ENCODE assay signal across 8 mouse cellular contexts in the genomic region with DNA sequence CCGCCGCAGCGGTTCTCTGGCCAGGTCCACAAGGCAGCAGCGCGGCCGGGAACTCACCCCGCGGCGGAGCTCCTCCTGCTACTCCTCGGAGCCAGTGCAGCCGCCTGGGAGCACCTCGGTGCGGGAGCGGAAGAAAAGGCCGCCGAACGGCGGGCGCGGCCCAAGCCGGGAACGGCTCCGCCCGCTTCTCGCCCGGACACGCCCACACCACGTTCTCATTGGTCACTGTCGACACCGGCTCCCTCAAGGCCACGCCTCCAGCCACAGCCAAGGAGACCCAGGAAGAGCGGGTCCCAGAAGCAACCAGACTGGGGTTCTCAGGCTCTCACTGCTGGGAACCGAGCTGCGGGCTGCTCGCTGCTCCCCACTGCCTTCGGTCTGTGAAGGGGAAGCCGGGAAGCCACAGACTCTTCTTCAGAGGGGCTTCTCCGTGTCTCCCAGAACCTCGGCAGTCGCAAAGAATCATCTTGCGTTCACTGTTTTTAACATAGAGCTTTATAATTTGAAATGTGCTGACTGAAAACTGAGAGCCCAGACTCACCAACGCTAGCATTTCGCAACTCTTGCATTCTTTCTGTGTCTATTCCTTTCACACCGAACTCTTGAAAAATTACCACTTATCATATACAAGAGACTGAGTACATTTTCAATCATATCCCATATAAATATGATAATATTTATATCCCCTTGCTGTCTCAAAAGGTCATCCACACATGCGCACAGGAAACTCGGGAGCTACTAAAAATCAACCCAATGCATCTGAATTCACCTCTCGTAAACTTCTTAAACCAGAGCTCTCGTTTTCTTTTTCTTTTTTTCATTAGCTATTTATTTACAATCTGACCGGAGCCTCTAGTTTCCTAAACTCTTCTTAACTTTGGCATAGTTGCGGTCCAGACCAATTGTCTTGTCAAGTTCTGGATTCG. TPM values are rescaled to one million over a fixed set of nuclear protein-coding genes. Genes with fewer than 3 reads are reported as not detected.
DNase-seq lines count a peak whose midpoint lies in the region; ATAC-seq lines count a peak whose summit lies in the region.

Gene Slc25a30, minus strand, starts transcription at position 170 of the 926 bp plus-strand sequence.

- peak within 1 kb of the TSS; percentile 85 for H3K4me2 ChIP-seq in heart, embryonic 15.5 days
- H3K4me2 ChIP-seq in liver, embryonic 15.5 days = peak within 1 kb of the TSS; percentile 99
- H3K4me2 ChIP-seq in neural tube, embryonic 12.5 days (replicated peaks) = peak within 1 kb of the TSS; percentile 69

- H3K4me3 ChIP-seq in forebrain, embryonic 10.5 days = peak within 1 kb of the TSS; percentile 86
- H3K4me3 ChIP-seq in heart, embryonic 15.5 days = peak within 1 kb of the TSS; percentile 85
- H3K4me3 ChIP-seq in liver, embryonic 15.5 days (replicated peaks) = peak within 1 kb of the TSS; percentile 83
- H3K4me3 ChIP-seq in neural tube, embryonic 12.5 days = peak within 1 kb of the TSS; percentile 72

- H3K27me3 ChIP-seq in forebrain, embryonic 10.5 days (ENCODE audit: poor library complexity, severe bottlenecking) = peaks cover 20% of the 10 kb centered on the region
- H3K27me3 ChIP-seq in heart, embryonic 15.5 days = no peaks in the 10 kb centered on the region
- no peaks in the 10 kb centered on the region; the same call in 1 of the 2 replicates for H3K27me3 ChIP-seq in liver, embryonic 15.5 days
- peaks cover 3% of the 10 kb centered on the region; the same call in 1 of the 2 replicates for H3K27me3 ChIP-seq in neural tube, embryonic 12.5 days (replicated peaks)

- H3K36me3 ChIP-seq in forebrain, embryonic 10.5 days (replicated peaks) = peaks cover 2% of the 10 kb centered on the region
- no peaks in the 10 kb centered on the region for H3K36me3 ChIP-seq in heart, embryonic 15.5 days
- no peaks in the 10 kb centered on the region; the same call in 1 of the 2 replicates for H3K36me3 ChIP-seq in liver, embryonic 15.5 days (replicated peaks)
- H3K36me3 ChIP-seq in neural tube, embryonic 12.5 days = no peaks in the 10 kb centered on the region

- H3K9me3 ChIP-seq in forebrain, embryonic 10.5 days = no peaks in the 10 kb centered on the region
- no peaks in the 10 kb centered on the region for H3K9me3 ChIP-seq in heart, embryonic 15.5 days (replicated peaks)
- H3K9me3 ChIP-seq in liver, embryonic 15.5 days (replicated peaks) = no peaks in the 10 kb centered on the region
- H3K9me3 ChIP-seq in neural tube, embryonic 12.5 days = no peaks in the 10 kb centered on the region

- WGBS in forebrain, embryonic 10.5 days = 8% methylated on average over 51 of the region's 51 CpGs
- WGBS in heart, embryonic 15.5 days = 5% methylated on average over 51 of the region's 51 CpGs
- WGBS in liver, embryonic 15.5 days (ENCODE audit: insufficient replicate concordance) = 4% methylated on average over 51 of the region's 51 CpGs
- 7% methylated on average over 51 of the region's 51 CpGs for WGBS in neural tube, embryonic 12.5 days

- peak within 1 kb of the TSS; percentile 92 for H3K27ac ChIP-seq in forebrain, embryonic 10.5 days
- H3K27ac ChIP-seq in heart, embryonic 15.5 days = peak within 1 kb of the TSS; percentile 82
- peak within 1 kb of the TSS; percentile 93 for H3K27ac ChIP-seq in liver, embryonic 15.5 days (replicated peaks)
- H3K27ac ChIP-seq in neural tube, embryonic 12.5 days = peak within 1 kb of the TSS; percentile 75

- H3K4me1 ChIP-seq in forebrain, embryonic 10.5 days = peaks cover 20% of the 10 kb centered on the region
- peaks cover 11% of the 10 kb centered on the region for H3K4me1 ChIP-seq in heart, embryonic 15.5 days (replicated peaks)
- H3K4me1 ChIP-seq in liver, embryonic 15.5 days (replicated peaks) = peaks cover 26% of the 10 kb centered on the region
- H3K4me1 ChIP-seq in neural tube, embryonic 12.5 days = peaks cover 3% of the 10 kb centered on the region

- H3K9ac ChIP-seq in heart, embryonic 15.5 days = peak within 1 kb of the TSS; percentile 80
- H3K9ac ChIP-seq in liver, embryonic 15.5 days = peak within 1 kb of the TSS; percentile 84
- peak within 1 kb of the TSS; percentile 81 for H3K9ac ChIP-seq in neural tube, embryonic 12.5 days

- DNase-seq in CD8-positive naive resting alpha-beta T cell, adult 2 months (ENCODE audit: low read depth in 2 of 2, low spot score in 2 of 2) = peak; percentile 90 to 93
- DNase-seq in c-Kit-positive CD71-negative TER-119-negative erythroid progenitor cells, embryonic 14.5 days (ENCODE audit: low read depth) = peak; percentile 90
- peak; percentile 95 for DNase-seq in forebrain, embryonic 10.5 days (ENCODE audit: extremely low spot score, low spot score)
- peak; percentile 99 for DNase-seq in kidney, postnatal 36 days
- DNase-seq in telencephalon, adult 2 months (ENCODE audit: low read depth, low spot score) = peak; percentile 90

- ATAC-seq in heart, embryonic 15.5 days (replicated peaks; ENCODE audit: insufficient number of reproducible peaks, insufficient read depth, low FRiP score, low read depth) = peak; percentile 100
- peak; percentile 96 for ATAC-seq in liver, embryonic 15.5 days (ENCODE audit: insufficient read depth)
- peak; percentile 99 for ATAC-seq in neural tube, embryonic 12.5 days (ENCODE audit: low FRiP score, low read depth)

RNA-seq across cellular contexts. Expression of gene Slc25a30, which starts in this region (rescaled TPM):
- polyA plus RNA-seq in forebrain, embryonic 10.5 days (2016; fragmentation: Nextera tagmentation; extraction: Ambion mirVana) = 6.9 and 7.9 TPM in 2 replicates
- polyA plus RNA-seq in heart, embryonic 15.5 days (2015; fragmentation: Nextera tagmentation; extraction: Ambion mirVana) = 5.6 and 5.8 TPM in 2 replicates
- polyA plus RNA-seq in liver, embryonic 15.5 days (2015; fragmentation: Nextera tagmentation; extraction: Ambion mirVana) = 1.5 and 1.8 TPM in 2 replicates
- polyA plus RNA-seq in neural tube, embryonic 12.5 days (2016; fragmentation: Nextera tagmentation; extraction: Ambion mirVana) = 7.7 and 8.6 TPM in 2 replicates

Comparison
In these comparisons a context has a peak if more than half of its experiments do, and no peak if none do; other contexts are left out.
1. Peak in every context shown above with its lines: DNase-seq, ATAC-seq, H3K4me3 ChIP-seq and H3K27ac ChIP-seq.